Mouse (Mus musculus) forebrain, embryonic 12.5 days (tissue): ENCODE results near the gene Nmt2. TPM values are rescaled to one million over a fixed set of nuclear protein-coding genes. Genes with fewer than 3 reads are reported as not detected.

Source experiments
- ATAC-seq: fragments of 200-750 bp; cut with Nextera tagmentation; 2 replicates; pipeline ENCODE4 v1.8.0; 2017; ENCODE audit warnings: moderate TSS enrichment; ENCODE audit not compliant: low FRiP score
- H3K27ac ChIP-seq: fragments of 300-500 bp; sonication (generic); 2 replicates; pipeline ENCODE4 v1.5.1; 2016; ENCODE audit warnings: mild to moderate bottlenecking
- H3K27me3 ChIP-seq: fragments of 300-500 bp; sonication (generic); 2 replicates; pipeline ENCODE4 v1.6.1; 2016; ENCODE audit warnings: mild to moderate bottlenecking
- H3K36me3 ChIP-seq: fragments of 300-500 bp; sonication (generic); replicated peaks from 2 replicates; pipeline ENCODE4 v1.6.1; 2016; ENCODE audit warnings: mild to moderate bottlenecking
- H3K4me1 ChIP-seq: fragments of 300-500 bp; sonication (generic); 2 replicates; pipeline ENCODE4 v1.6.1; 2016
- H3K4me2 ChIP-seq: fragments of 300-500 bp; sonication (generic); 2 replicates; pipeline ENCODE4 v1.6.1; 2016; ENCODE audit warnings: mild to moderate bottlenecking, moderate library complexity
- H3K4me3 ChIP-seq: fragments of 300-500 bp; sonication (generic); replicated peaks from 2 replicates; pipeline ENCODE4 v1.5.1; 2016; ENCODE audit warnings: mild to moderate bottlenecking
- H3K9ac ChIP-seq: fragments of 300-500 bp; sonication (generic); 2 replicates; pipeline ENCODE4 v1.6.1; 2016; ENCODE audit warnings: mild to moderate bottlenecking
- H3K9me3 ChIP-seq: fragments of 300-500 bp; sonication (generic); 2 replicates; pipeline ENCODE4 v1.6.1; 2016
- WGBS: fragments of 180-500 bp; shearing (Covaris S2); methylation state at CpG from one replicate; pipeline ENCODE4 v1.1.7; 2016; 5-methylcytosine and 5-hydroxymethylcytosine counted together
- polyA plus RNA-seq: library from polyadenylated mRNA; unstranded; fragments of >200 nt; fragmentation: Nextera tagmentation; extraction: Ambion mirVana; gene quantifications from 2 replicates; pipeline ENCODE4 v1.2.1, GENCODE M21; 2016

The Nmt2 gene
- 64.2 and 66.9 TPM in 2 replicates for polyA plus RNA-seq

- H3K36me3 ChIP-seq, result no peaks in the 10 kb centered on the region
- ATAC-seq, result peak; percentile 97
- H3K27ac ChIP-seq, result peak within 1 kb of the TSS; percentile 90
- H3K9me3 ChIP-seq, result no peaks in the 10 kb centered on the region
- peaks cover 18% of the 10 kb centered on the region for H3K4me1 ChIP-seq
- H3K27me3 ChIP-seq, result no peaks in the 10 kb centered on the region
- peak within 1 kb of the TSS; percentile 79 for H3K4me2 ChIP-seq
- under 1% methylated on average over 84 of the region's 88 CpGs for WGBS
- peak within 1 kb of the TSS; percentile 80 for H3K9ac ChIP-seq
- peak within 1 kb of the TSS; percentile 79 for H3K4me3 ChIP-seq
These were observed at the start of gene Nmt2 for GRCm38 (mm10) chr2:3283602-3284472. Gene Nmt2 (plus strand): TSS chr2:3284212.

GRCm38 (mm10) chr2:3239255-3239654, 44.8 kb upstream of the Nmt2 start:
- 81% methylated on average over 5 of the region's 5 CpGs for WGBS
- H3K4me1 ChIP-seq, result no peaks in the 10 kb centered on the region
- no peak for ATAC-seq

GRCm38 (mm10) chr2:3244251-3244650, 39.8 kb upstream of the Nmt2 start:
- Histone ChIP-seq H3K4me3 (no peak overlapping the region), H3K27me3 (no peaks in the 10 kb centered on the region), H3K36me3 (no peaks in the 10 kb centered on the region), H3K9ac (no peak overlapping the region), H3K27ac (no peak overlapping the region), H3K9me3 (no peaks in the 10 kb centered on the region), H3K4me1 (no peaks in the 10 kb centered on the region), H3K4me2 (no peak overlapping the region)
- 76% methylated on average over 3 of the region's 3 CpGs for WGBS
- ATAC-seq, result no peak

More at GRCm38 (mm10) chr2:3239255-3239654, 44.8 kb upstream of the Nmt2 start:
- no peak overlapping the region for H3K4me3 ChIP-seq
- no peaks in the 10 kb centered on the region for H3K36me3 ChIP-seq
- H3K27ac ChIP-seq, result no peak overlapping the region
- H3K27me3 ChIP-seq, result no peaks in the 10 kb centered on the region
- H3K4me2 ChIP-seq, result no peak overlapping the region
- H3K9me3 ChIP-seq, result no peaks in the 10 kb centered on the region
- H3K9ac ChIP-seq, result no peak overlapping the region

- Histone ChIP-seq H3K4me2 (no peak overlapping the region), H3K27ac (no peak overlapping the region), H3K9ac (no peak overlapping the region), H3K4me3 (no peak overlapping the region), H3K36me3 (no peaks in the 10 kb centered on the region), H3K27me3 (no peaks in the 10 kb centered on the region), H3K9me3 (no peaks in the 10 kb centered on the region), H3K4me1 (no peaks in the 10 kb centered on the region)
- no peak for ATAC-seq
- whole genome bisulfite sequencing, result 83% methylated on average over 2 of the region's 2 CpGs
These were observed 32.7 kb upstream of the Nmt2 start for GRCm38 (mm10) chr2:3251309-3251708.

GRCm38 (mm10) chr2:3266466-3266865, 17.5 kb upstream of the Nmt2 start:
- 88% methylated on average over 3 of the region's 3 CpGs for WGBS
- Histone ChIP-seq H3K36me3 (no peaks in the 10 kb centered on the region), H3K4me3 (no peak overlapping the region), H3K9ac (no peak overlapping the region), H3K4me1 (no peaks in the 10 kb centered on the region), H3K27ac (no peak overlapping the region), H3K9me3 (no peaks in the 10 kb centered on the region), H3K4me2 (no peak overlapping the region), H3K27me3 (no peaks in the 10 kb centered on the region)
- no peak for ATAC-seq

- no peaks in the 10 kb centered on the region for H3K9me3 ChIP-seq
- no peak overlapping the region for H3K9ac ChIP-seq
- H3K36me3 ChIP-seq, result no peaks in the 10 kb centered on the region
- no peak overlapping the region for H3K4me2 ChIP-seq
- H3K4me1 ChIP-seq, result no peaks in the 10 kb centered on the region
- H3K4me3 ChIP-seq, result no peak overlapping the region
- no peak overlapping the region for H3K27ac ChIP-seq
- 29% methylated on average over 3 of the region's 3 CpGs for WGBS
- no peak for ATAC-seq
- H3K27me3 ChIP-seq, result no peaks in the 10 kb centered on the region
These were observed 16.1 kb upstream of the Nmt2 start for GRCm38 (mm10) chr2:3267879-3268278.

GRCm38 (mm10) chr2:3273349-3273748, 10.7 kb upstream of the Nmt2 start:
- H3K36me3 ChIP-seq, result no peaks in the 10 kb centered on the region
- H3K27me3 ChIP-seq, result no peaks in the 10 kb centered on the region
- 89% methylated on average over 2 of the region's 2 CpGs for WGBS
- H3K9me3 ChIP-seq, result no peaks in the 10 kb centered on the region
- H3K4me3 ChIP-seq, result no peak overlapping the region
- H3K27ac ChIP-seq, result no peak overlapping the region
- H3K4me1 ChIP-seq, result no peaks in the 10 kb centered on the region
- no peak for ATAC-seq
- H3K4me2 ChIP-seq, result no peak overlapping the region
- no peak overlapping the region for H3K9ac ChIP-seq

GRCm38 (mm10) chr2:3276106-3276505, 7.9 kb upstream of the Nmt2 start:
- H3K4me3 ChIP-seq, result no peak overlapping the region
- no peak overlapping the region for H3K4me2 ChIP-seq
- no peaks in the 10 kb centered on the region for H3K4me1 ChIP-seq
- no peak for ATAC-seq
- H3K27ac ChIP-seq, result no peak overlapping the region
- 82% methylated on average over 2 of the region's 2 CpGs for WGBS
- no peaks in the 10 kb centered on the region for H3K36me3 ChIP-seq
- H3K9ac ChIP-seq, result no peak overlapping the region
- H3K27me3 ChIP-seq, result no peaks in the 10 kb centered on the region
- H3K9me3 ChIP-seq, result no peaks in the 10 kb centered on the region

GRCm38 (mm10) chr2:3277502-3277901, 6.5 kb upstream of the Nmt2 start:
- H3K27me3 ChIP-seq, result no peaks in the 10 kb centered on the region
- no peak for ATAC-seq
- H3K36me3 ChIP-seq, result no peaks in the 10 kb centered on the region
- 87% methylated on average over 7 of the region's 7 CpGs for WGBS
- no peak overlapping the region for H3K4me2 ChIP-seq
- no peak overlapping the region for H3K4me3 ChIP-seq
- H3K4me1 ChIP-seq, result no peaks in the 10 kb centered on the region
- H3K9ac ChIP-seq, result no peak overlapping the region
- H3K27ac ChIP-seq, result no peak overlapping the region
- no peaks in the 10 kb centered on the region for H3K9me3 ChIP-seq

- ATAC-seq, result no peak
- H3K4me1 ChIP-seq, result peaks cover 15% of the 10 kb centered on the region
These were observed 2.7 kb upstream of the Nmt2 start for GRCm38 (mm10) chr2:3281311-3281710.

GRCm38 (mm10) chr2:3282866-3283601, 978 bp upstream of the Nmt2 start:
- peak overlapping the region; percentile 55 for H3K4me2 ChIP-seq
- 7% methylated on average over 12 of the region's 12 CpGs for WGBS
- H3K27me3 ChIP-seq, result no peaks in the 10 kb centered on the region
- H3K36me3 ChIP-seq, result no peaks in the 10 kb centered on the region
- no peaks in the 10 kb centered on the region for H3K9me3 ChIP-seq
- H3K4me1 ChIP-seq, result peaks cover 18% of the 10 kb centered on the region
- H3K4me3 ChIP-seq, result peak overlapping the region; percentile 79
- H3K27ac ChIP-seq, result peak overlapping the region; percentile 90
- peak overlapping the region; percentile 41 for H3K9ac ChIP-seq
- ATAC-seq, result no peak

More at GRCm38 (mm10) chr2:3281311-3281710, 2.7 kb upstream of the Nmt2 start:
- Histone ChIP-seq H3K4me2 (no peak overlapping the region), H3K27me3 (no peaks in the 10 kb centered on the region), H3K9ac (no peak overlapping the region), H3K36me3 (no peaks in the 10 kb centered on the region), H3K27ac (no peak overlapping the region), H3K9me3 (no peaks in the 10 kb centered on the region), H3K4me3 (no peak overlapping the region)
- WGBS, result 88% methylated on average over 4 of the region's 4 CpGs

- Histone ChIP-seq H3K36me3 (no peaks in the 10 kb centered on the region), H3K27me3 (no peaks in the 10 kb centered on the region), H3K4me2 (peak overlapping the region; percentile 79), H3K9me3 (no peaks in the 10 kb centered on the region), H3K4me3 (peak overlapping the region; percentile 79), H3K4me1 (peaks cover 18% of the 10 kb centered on the region), H3K9ac (peak overlapping the region; percentile 80), H3K27ac (peak overlapping the region; percentile 90)
- peak; percentile 2; the same call in 1 of the 2 replicates for ATAC-seq
- under 1% methylated on average over 58 of the region's 60 CpGs for WGBS
These were observed 615 bp downstream of the Nmt2 start for GRCm38 (mm10) chr2:3284473-3285180.
